Mouse (Mus musculus) Muller cell, postnatal 12 days (primary cell): Measurements from ENCODE around the gene Cysrt1.

Source experiments
- DNase-seq: peaks from one replicate; pipeline ENCODE4 v3.0.0-alpha.2; 2015; ENCODE audit errors: inconsistent ontology term

The Cysrt1 gene

DNA sequence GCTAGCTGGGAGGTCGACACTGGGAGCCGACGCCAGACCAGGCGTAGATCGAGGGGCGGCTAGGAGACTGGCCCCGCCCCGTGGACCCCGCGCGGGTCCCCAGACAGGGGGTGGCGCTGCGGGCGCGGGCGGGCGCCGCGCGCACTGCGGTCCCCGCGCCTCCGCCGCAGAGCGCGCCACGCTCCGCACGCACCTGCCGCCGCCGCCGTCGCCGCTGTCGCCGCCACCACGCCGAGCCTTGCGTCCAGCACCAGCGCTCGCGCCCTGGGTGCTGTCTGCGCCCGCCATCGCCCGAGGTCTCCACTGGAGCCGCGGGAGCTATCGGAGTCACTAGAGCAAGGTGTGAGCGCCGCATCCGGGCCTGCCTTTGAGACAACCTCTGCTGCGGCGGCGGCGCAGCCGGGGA lies at the start of gene Cysrt1, which contains the start of gene Rnf208:
Cysrt1 (minus strand) TSS at position 352 of the 406 bp plus-strand sequence.
Rnf208 (plus strand) TSS at position 155 of the 406 bp plus-strand sequence.
- DNase-seq: no peak

DNA sequence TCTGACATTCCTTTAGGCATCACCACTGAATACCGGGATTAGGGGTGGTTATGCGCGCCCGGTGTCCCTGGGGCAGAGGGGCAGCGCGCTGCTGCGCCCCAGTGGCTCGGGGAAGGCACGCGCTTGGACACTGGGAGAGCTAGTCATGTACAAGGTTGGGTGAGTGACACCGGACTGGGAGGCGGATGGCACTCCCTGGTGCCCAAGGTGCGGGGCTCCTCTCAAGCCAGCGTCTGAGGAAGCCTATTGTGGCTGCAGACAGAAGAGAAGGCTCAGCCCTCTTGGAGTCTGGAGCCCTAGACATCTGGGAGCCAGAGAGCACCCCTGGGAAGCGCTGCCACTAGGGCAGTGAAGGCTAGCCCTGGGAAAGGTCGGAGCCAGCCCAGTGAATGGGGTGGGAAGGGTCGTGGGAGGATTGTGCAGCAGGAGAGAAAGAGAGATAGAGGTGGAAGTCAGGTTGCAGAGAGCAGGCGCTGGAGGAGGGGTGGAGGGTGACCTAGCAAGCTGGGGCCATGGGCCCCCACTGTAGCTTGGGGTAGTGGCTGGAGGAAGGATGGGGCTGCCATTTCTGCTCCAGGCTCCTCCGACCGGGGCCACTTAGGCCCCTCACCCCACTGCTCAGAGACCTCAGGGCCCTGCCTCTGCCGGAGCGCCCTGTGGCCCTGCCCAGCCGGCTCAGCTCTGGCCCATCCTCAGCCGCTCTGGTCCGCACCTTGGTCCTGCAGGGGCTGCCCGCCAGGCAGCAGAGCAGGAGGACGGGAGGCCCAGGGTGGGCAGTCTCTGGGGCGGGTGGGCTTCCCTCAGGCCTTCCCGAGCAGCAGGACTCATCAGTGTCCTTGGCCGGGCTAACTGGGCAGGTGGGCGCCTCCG lies 49.2 kb upstream of the Cysrt1 start:
- no peak for DNase-seq

DNA sequence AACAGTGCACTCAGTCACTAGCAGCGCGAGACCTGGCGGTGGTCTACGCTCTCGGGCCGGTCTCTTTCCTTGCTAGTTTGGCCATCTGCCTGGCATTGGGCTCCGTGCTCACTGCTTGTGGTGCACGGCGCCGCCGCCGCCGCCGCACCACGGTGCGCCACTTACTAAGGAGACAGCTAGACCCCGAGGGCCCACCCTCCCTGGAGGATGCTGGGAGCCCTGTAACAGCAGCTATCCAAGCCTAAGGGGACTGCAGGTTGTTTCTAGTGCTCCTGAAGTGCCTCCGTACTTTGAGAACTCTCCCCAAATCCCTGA lies 48.5 kb upstream of the Cysrt1 start:
- peak; percentile 12 for DNase-seq

DNA sequence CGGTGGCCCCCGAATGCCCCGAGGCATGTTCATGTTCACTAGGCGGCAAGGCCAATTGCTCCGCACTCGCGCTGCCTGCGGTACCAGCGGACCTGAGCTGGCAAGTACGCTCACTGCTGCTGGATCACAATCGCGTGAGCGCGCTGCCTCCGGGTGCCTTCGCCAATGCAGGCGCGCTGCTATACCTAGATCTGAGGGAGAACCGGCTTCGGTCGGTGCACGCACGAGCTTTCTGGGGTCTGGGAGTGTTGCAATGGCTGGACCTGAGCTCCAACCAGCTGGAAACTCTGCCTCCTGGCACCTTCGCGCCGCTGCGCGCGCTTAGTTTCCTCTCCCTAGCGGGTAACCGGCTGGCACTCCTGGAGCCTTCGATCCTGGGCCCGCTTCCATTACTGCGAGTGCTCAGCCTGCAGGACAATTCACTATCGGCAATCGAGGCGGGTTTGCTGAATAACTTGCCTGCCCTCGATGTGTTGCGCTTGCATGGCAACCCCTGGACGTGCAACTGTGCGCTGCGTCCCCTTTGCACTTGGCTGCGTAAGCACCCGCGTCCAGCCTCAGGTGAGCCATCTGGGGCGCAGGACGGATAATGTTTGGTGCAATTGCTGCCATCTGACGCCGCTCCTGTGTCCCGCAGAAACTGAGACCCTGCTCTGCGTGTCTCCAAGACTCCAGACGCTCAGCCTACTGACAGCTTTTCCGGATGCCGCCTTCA lies 48.0 kb upstream of the Cysrt1 start:
- no peak for DNase-seq

DNA sequence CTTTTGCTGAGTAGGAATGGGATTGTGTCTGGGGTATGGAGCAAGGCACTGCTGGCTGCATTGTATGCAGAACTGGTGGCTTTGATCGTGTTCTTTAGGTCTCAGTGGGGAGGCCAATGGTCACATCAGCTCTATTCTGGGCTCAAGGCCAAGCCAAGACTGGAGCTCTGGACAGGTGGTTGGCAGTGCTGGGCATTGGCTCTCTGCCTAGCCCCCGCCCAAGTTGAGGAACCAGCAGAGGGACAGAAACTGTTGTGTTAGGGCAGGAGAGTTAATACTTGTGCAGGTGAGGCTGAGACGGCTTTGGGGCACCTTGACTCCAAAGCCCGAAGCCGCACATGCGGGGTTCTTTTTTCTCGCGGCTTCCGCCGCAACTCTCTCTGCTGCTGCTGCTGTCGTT lies 47.4 kb upstream of the Cysrt1 start, which contains the start of gene Lrrc26:
Lrrc26 (plus strand) TSS at position 265 of the 400 bp plus-strand sequence.
- no peak for DNase-seq

DNA sequence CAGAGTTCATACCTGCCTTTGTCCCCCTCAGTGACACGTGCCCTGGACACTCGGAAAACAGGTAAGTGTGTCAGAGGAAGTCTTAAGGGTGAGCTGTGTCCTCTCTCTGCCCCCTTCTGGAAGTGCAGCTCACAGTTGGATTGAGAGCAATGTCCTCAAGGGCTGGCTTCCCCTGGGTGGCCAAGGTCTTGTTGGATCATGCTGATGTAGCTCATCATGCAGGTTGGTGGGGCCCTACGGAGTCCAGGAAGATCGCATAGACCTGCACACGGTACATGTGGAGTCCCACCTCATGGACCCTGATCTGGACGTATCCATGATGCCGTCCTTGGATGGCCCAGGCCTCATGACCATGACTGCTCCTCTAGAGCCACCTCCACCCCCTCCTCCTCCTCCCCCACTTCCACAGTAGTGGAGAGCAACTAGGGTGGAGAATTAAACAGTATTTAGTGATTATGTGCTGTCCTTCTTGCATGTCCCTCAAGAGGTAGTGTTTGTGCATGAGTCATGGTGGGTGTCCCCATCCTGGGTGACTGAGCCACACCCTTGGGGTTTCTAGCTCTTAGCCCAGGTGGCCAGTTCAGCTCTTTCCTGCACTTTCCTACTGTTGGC lies 46.6 kb upstream of the Cysrt1 start:
- no peak for DNase-seq

DNA sequence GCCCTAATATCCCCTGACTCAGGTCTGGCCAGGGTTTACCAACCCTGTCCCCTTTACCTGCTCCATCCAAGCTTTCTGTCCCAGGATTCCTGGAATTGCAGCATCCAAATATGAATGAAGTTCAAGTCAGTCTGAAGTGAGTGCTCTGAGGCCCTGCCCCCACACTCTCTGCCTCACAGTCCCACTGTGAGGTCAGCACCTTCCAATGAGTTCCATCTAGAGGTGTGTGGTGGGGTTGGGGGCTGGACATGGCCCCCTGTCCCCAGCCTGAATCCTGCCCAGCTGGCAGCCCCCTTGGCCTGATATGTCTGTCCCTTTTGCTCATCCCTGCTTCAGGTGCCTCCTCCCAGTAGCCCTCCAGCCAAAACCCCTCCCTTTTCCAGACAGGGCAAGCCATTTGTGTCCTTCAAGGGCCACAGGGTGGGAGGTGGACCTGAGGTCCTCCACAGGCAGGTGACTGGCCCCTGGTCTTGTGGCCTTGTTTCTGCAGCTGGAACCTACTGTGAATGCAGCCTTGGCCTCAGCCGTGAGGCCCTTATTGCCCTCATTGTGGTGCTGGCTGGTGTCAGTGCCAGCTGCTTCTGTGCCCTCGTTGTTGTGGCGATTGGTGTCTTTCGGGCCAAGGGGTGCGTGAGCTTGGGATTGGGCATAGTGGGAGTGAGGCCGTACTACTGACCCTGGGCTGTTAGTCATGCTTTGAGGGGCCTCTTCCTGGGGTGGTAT lies 45.8 kb upstream of the Cysrt1 start, which contains the start of gene Tmem210:
Tmem210 (plus strand) TSS at position 219 of the 723 bp plus-strand sequence.
- no peak for DNase-seq

DNA sequence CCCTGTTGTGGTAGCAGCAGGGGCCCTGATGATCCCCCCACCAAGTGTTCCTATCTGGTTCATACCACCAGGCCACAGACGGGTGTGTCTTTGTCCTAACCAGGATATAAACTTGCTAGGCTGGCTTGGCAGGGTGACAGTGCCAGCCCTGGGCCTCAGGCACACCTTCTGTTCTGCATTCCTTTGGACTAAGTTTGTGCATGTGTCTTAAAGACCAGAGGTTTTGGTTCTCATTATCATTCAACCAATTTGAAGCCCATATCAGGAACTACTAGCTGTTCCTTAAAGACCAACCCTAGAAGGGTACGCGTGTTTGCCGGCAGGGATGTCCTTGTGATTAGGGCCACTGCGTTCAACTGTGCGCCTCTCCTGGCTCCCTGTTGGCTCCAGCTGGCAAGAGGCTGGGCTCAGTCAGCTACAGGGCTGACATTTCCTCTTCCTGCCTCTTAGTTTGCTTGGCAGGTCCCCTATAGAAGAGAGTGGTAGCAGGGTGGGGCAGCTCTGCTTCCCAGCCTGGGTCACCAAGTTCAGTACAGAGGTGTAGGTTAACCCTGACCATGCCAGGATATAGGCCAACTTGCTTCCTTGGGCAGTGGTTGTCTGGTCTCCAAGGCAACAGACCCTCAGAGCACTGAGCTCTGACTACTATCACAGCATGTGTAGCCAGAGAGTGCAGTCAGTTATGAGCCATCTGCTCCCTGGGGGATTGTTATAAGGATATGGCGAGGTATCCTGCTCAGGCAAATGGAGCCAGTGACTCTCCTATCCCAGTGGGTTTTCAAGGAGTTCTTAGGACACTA lies 44.8 kb upstream of the Cysrt1 start:
- no peak for DNase-seq

DNA sequence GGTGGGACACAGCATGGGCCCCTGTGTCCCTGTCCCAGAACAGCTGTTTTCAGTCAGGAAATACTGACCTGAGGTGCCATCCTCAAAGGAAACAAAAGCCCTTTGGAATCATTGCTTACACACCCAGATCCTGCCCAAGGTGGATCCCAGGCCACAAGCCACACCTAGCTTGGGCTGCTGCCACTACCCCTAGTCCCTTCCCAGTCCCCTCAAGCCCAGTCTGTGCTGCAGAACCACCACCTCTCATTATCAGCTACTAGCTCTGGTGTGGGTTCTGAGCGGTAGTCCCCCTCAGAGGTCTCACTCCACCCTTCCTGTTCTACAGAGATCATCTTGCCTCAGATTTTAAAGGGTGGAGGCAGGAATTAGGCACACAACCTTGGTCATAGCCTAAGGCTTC lies 44.1 kb upstream of the Cysrt1 start:
- no peak for DNase-seq

DNA sequence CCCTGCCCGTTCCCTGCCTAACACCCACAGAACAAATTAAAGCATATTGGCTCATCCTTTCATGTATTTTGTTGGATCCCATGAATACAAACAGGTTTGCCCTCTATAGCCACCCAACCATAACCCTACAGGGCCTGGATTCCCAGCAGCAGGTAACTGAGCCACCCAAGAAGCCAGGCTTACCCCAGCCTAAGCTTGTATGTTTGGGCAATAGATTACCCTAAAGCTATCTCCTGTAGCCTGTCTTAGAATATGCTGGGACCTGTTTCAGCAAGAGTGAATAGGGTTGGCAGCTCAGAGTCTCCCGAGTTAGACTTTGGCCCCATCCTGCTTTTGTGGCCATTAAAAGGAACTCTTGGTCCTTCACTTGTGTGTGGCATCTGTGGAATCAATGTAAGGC lies 43.3 kb upstream of the Cysrt1 start:
- no peak for DNase-seq

DNA sequence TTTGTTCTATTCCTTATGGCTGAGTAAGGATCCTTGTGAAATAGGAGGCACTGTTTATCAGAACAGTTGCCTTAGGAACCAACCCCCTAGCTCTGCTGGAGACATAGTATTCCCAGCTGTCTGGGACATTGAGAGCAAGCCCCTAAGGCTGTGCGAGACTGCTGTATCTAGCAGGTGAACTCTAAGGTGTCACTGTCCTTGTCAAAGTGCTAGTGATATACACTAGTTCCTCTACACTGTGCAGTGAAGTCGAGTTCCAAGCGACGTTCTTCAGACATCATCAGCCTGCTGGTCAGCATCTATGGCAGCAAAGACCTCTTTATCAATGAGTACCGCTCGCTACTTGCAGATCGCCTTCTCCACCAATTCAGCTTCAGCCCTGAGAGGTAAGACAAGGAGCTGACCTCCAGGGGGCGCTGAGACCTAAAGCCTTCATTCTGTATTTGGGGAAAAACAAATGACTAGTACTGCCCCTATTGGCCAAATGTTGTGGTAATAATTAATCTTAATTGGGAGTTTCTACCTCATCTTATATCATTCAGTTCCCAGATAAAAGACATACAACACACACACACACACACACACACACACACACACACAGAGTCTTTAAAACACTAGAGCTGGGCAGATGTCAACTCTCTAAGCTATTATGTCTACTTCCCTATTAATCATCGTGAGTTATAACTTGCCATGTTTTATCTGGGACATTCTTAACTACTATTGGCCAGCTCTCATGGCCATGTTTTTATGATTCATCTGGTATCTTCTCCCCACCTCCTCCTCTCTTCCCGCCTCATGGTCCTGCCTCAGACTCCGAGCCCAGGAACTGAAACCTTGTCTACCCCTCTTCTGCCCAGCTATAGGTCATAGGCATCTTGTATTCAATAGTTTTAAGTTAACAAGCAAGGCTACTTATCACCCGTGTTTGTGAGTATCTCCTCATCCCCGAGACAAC lies 37.0 kb upstream of the Cysrt1 start:
- DNase-seq: peak; percentile 70

DNA sequence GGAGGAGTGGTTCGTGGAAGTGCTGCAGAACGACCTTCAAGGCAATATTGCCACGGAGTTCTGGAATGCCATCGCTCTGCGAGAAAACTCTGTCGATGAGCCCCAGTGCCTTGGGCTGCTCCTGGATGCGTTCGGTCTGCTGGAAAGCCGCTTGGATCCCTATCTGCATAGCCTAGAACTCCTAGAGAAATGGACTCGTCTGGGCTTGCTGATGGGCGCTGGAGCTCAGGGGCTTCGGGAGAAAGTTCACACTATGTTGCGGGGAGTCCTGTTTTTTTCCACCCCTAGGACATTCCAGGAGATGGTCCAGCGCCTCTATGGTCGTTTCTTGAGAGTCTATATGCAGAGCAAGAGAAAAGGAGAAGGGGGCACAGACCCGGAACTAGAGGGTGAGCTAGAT lies 30.8 kb upstream of the Cysrt1 start:
- no peak for DNase-seq

DNA sequence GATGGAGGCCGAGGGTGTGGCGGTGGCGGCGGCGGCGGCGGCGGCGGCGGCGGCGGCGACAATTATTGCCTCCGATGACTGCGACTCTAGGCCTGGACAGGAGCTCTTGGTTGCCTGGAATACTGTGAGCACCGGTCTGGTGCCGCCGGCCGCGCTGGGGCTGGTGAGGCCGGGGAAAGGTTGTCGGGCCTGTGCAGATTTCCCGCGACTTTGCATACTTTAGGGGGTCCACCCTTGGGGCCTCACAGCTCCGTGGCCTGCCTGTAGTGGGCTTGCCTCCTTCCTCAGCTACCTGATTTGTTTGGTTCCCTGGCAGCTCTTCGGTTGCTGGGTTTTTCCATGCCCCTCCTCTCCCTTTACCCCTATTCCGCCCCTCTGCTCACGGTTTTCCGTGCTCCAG lies 30.3 kb upstream of the Cysrt1 start:
- DNase-seq: no peak

DNA sequence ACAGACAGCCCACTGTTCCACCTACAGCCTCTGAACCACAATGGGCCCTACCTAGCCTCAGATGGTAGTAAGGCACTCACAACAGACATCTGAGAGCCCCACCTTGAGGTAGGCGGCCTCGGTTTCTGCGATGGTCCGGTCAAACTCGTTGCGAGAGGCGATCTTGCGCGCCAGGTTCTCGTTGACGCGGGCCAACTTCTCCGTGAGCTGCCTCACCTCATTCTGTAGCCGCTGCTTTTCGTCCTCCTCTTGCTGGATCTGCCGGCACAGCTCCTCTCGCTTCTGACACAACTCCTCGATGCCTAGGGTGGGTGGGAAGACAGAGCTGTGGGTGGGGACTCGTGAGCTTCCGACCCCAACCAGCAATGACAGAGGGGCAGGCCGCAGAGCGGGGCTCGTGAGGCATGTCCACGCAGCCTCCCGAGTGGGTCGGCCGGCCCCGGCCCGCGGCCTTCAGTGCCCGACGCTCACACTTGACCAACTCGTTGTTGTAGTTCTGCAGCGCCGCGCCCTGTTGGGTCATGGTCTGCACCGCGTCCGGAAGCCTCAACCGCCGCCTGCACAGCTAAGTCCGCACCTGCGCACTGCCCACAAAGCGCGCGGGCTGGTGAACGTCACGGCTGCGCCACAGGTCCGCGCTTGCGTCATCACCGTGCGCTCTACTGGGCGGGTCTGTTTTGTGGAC lies 29.7 kb upstream of the Cysrt1 start, which contains the start of the genes Ssna1 and Anapc2:
Ssna1 (minus strand) TSS at position 612 of the 685 bp plus-strand sequence.
Anapc2 (plus strand) TSS at position 652 of the 685 bp plus-strand sequence.
- peak; percentile 98 for DNase-seq

DNA sequence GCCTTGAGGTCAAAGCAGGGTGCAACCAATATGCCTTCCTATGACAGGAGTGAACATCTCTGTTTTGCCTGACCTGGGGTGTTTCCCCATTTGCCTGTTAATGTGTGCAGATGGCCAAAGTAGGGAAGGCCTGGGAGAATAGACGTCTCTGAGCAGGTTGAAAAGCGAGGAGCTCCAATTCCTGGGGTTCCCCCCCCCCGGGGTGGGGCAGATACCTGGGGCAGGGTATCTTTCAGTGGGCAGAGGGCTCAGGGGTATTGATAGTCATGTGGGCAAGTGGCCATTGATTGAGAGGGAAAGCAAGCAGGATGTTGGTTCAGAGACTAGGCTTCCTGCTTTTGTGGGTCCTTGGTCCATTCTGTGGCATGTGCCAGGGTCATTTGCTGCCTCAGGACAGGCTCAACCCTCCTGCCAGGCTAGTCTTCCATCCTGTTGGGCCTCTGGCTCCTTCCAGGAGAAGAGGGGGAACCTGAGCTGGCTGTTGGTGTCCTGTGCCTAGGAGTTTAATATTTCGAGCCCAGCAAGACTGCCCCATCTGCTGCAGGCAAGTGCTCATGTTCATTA lies 25.6 kb upstream of the Cysrt1 start:
- no peak for DNase-seq

DNA sequence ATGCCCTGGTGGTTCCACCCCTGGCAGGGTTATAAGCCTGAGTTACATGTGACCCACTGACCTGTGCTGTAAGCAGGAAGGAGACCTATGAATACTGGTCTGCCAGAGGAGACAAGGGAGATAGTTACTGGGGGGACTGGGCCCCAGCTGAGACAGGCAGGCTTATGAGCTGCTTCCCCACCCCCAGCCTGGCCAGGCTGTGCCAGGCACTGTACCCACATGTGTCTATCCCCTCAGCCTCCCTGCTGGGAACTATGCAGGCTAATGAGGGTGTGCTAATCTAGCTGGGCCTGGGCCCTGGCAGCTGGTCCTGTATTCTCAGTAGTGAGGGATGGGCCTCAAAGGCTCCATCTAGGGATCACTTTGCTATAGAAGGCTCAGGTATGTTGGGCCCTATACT lies 25.0 kb upstream of the Cysrt1 start:
- peak; percentile 60 for DNase-seq

DNA sequence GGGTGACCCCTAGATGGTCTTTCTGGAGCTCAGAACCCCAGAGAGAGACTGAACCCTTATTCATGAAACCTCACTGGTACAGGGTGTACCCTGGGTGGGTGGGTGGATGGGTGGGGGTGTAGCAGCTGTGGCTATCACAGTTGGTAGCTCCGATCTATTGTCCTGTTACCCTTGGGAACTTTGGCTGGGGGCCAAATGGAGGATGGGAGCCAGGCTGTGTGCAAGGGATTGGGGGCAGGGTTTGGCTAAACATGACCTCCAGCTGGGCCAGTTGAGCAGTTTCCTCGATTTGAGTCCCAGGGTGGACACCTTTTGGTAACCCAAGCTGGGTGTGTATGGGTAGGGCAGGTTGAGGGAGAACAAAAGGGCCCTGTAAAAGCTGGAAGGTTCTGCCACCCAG lies 24.5 kb upstream of the Cysrt1 start:
- no peak for DNase-seq

DNA sequence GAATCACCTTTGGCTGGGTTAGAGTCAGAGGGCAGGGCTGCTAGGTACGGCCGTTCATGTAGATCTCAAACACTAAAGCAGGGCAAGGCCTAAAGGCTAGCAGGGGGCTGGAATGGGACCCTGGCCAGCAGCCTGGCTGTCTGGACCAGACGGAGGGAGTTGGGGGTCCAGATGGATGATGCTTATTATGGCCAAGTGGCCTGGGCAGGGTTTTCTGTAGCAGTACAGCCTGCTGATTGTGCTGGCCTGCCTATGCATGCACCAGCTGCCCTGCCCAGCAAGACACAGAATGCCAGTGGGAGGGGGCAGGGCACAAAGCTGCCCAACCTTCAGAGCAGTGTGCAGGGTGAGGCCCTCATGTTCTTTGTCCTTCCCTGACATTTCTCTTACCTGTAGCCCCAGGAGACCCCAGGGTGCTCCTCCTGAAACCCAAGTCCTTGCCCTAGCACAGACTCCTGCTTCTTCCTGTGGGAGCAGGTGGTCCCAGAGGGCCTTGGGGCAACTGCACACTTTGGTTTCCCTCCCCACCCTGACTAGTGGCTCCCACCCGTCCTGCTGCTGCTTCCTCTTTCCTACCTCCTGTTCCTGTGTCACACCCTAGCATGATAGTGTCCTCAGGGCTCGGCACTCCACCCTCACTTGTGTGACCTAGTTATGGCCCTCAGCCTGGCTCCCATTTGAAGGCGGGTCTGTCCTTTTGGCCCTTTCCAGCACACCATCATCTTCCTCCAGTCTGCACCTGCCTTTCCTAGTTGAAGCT lies 23.8 kb upstream of the Cysrt1 start:
- DNase-seq: no peak
